Mouse (Mus musculus) brain, embryonic 18.5 days (tissue): ENCODE measurements around the gene Ralbp1.

Experiments used
- DNase-seq: peaks from one replicate; pipeline ENCODE4 v3.0.0-alpha.2; 2012; ENCODE audit warnings: low read depth, low spot score

Ralbp1 gene

DNA sequence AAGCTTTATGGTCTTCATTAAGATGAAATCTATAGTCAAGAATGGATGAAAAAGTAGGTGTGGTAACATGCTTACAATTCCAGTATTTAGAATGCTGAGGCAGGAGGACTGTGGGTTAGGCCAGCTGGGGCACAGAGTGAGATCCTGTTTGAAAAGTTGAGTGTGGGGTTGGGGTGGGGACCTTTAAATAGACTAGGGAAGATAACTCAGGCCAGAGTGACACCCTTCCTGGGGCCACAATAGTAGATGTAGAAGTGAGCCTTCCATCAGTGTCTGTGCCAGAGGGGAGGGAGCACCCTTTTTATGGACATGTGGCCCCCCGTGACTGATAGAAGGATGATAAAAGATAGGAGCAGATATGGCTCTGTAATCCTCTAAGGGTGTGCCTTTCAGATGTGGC, 86.2 kb downstream of the Ralbp1 start:
- DNase-seq: no peak

DNA sequence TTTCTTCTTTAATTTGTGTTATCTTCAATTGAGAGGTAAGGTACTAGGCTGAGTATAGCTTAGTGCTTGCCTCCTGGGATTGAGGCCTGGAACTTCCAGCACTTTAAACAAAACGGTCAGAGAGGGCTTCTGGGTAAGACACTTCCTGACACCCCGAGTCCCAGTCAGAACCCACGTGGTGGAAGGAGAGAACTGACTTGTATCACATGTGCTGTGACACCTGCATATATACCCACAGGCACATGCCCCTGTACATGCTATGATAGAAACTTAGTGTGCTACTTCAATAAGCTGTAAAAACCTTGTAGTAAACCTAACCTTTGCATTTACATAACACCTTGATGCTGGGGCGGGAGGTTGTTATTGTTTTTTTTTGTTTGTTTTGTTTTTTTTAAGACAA, 87.2 kb downstream of the Ralbp1 start:
- no peak for DNase-seq
